Mouse (Mus musculus) right cerebral cortex, postnatal 10 days (tissue): ENCODE data around the gene Wnt1.
"Not testable (repeated sequence)": the region's sequence is repeated elsewhere in the genome, so short reads cannot be mapped to it uniquely, and the experiment has no call there.

Experiments
- DNase-seq, 2 experiments: peaks; one replicate each; pipeline ENCODE4 v3.0.0; 2021; ENCODE audit warnings: low spot score in 2 of 2

Gene Wnt1

GRCm38 (mm10) chr15:98805324-98806040, 15.8 kb downstream of the Wnt1 start:
- peak; percentile 85 to 87 for DNase-seq

- DNase-seq: peak in 1 of 2 experiments; percentile 33
Observed at GRCm38 (mm10) chr15:98806071-98806808, 16.6 kb downstream of the Wnt1 start.

GRCm38 (mm10) chr15:98806809-98807770, 17.4 kb downstream of the Wnt1 start:
- peak in 1 of 2 experiments; percentile 61 for DNase-seq

GRCm38 (mm10) chr15:98807895-98808650, 18.4 kb downstream of the Wnt1 start:
- DNase-seq: peak; percentile 93 to 95

GRCm38 (mm10) chr15:98808651-98809134, 19.0 kb downstream of the Wnt1 start:
- peak; percentile 89 to 94 for DNase-seq

GRCm38 (mm10) chr15:98809390-98809789, 19.7 kb downstream of the Wnt1 start, which contains the start of gene Ddn:
Ddn (minus strand) TSS chr15:98809490.
- no peak for DNase-seq

- not testable (repeated sequence) for DNase-seq
Observed at GRCm38 (mm10) chr15:98810212-98810611, 20.6 kb downstream of the Wnt1 start.

- DNase-seq: peak; percentile 77 to 84
Observed at GRCm38 (mm10) chr15:98812741-98813424, 23.2 kb downstream of the Wnt1 start.

GRCm38 (mm10) chr15:98818171-98818570, 28.5 kb downstream of the Wnt1 start:
- DNase-seq: no peak

GRCm38 (mm10) chr15:98820937-98821336, 31.3 kb downstream of the Wnt1 start:
- peak in 1 of 2 experiments; percentile 34 for DNase-seq

- peak in 1 of 2 experiments; percentile 46 for DNase-seq
Observed at GRCm38 (mm10) chr15:98821403-98821802, 31.7 kb downstream of the Wnt1 start.

- DNase-seq: peak in 1 of 2 experiments; percentile 56
Observed at GRCm38 (mm10) chr15:98822147-98822546, 32.5 kb downstream of the Wnt1 start.

- no peak for DNase-seq
Observed at GRCm38 (mm10) chr15:98823434-98823833, 33.8 kb downstream of the Wnt1 start.

GRCm38 (mm10) chr15:98827611-98828011, 38.0 kb downstream of the Wnt1 start:
- DNase-seq: no peak

- peak; percentile 96 to 97 for DNase-seq
Observed at GRCm38 (mm10) chr15:98830736-98831683, 41.4 kb downstream of the Wnt1 start, which contains the start of gene Prkag1. Prkag1 (minus strand) TSS chr15:98831521.

- no peak for DNase-seq
Observed at GRCm38 (mm10) chr15:98831684-98832035, 42.0 kb downstream of the Wnt1 start.

GRCm38 (mm10) chr15:98832161-98833058, 42.8 kb downstream of the Wnt1 start:
- no peak for DNase-seq

GRCm38 (mm10) chr15:98833281-98833680, 43.6 kb downstream of the Wnt1 start:
- DNase-seq: no peak
